ENCODE assay signal across 8 mouse cellular contexts in genomic region chr7:71023253-71023945, GRCm38 (mm10).
DNase-seq lines count a peak whose midpoint lies in the region; ATAC-seq and TF ChIP-seq lines count a peak whose summit lies in the region.

No protein-coding gene starts in this region.

- no peaks in the 10 kb centered on the region for H3K27me3 ChIP-seq in lung, embryonic 14.5 days (ENCODE audit: insufficient read depth, low read length)
- H3K27me3 ChIP-seq in forebrain, embryonic 15.5 days = no peaks in the 10 kb centered on the region
- peaks cover 25% of the 10 kb centered on the region for H3K27me3 ChIP-seq in limb, embryonic 12.5 days

- peak; percentile 49 for DNase-seq in lung, embryonic 14.5 days
- DNase-seq in lung, postnatal 4 days = no peak
- DNase-seq in retina, embryonic 14.5 days (ENCODE audit: low spot score) = peak; percentile 33
- DNase-seq in ovary, postnatal 14 days (ENCODE audit: low spot score) = no peak
- no peak for DNase-seq in spleen, adult 18-20 months
- no peak for DNase-seq in ovary, adult 18-20 months (ENCODE audit: low spot score)

- no peaks in the 10 kb centered on the region for H3K36me3 ChIP-seq in lung, embryonic 14.5 days (ENCODE audit: insufficient read depth)
- no peaks in the 10 kb centered on the region for H3K36me3 ChIP-seq in forebrain, embryonic 15.5 days
- no peaks in the 10 kb centered on the region for H3K36me3 ChIP-seq in limb, embryonic 12.5 days

- peak overlapping the region; percentile 28 for H3K4me3 ChIP-seq in lung, embryonic 14.5 days (ENCODE audit: low read depth, low read length)
- peak overlapping the region; percentile 36 for H3K4me3 ChIP-seq in forebrain, embryonic 15.5 days
- peak overlapping the region; percentile 27 for H3K4me3 ChIP-seq in limb, embryonic 12.5 days (replicated peaks)

- TF ChIP-seq CTCF in lung, embryonic 14.5 days (IDR thresholded peaks at IDR 0.05; ENCODE audit: low read depth) = no peak

- no peaks in the 10 kb centered on the region; the same call in 1 of the 2 replicates for H3K9me3 ChIP-seq in lung, embryonic 14.5 days (ENCODE audit: low read depth, low read length)
- no peaks in the 10 kb centered on the region for H3K9me3 ChIP-seq in forebrain, embryonic 15.5 days
- H3K9me3 ChIP-seq in limb, embryonic 12.5 days = peaks cover 5% of the 10 kb centered on the region; the same call in 1 of the 2 replicates

- 0 out of 2 replicates have a peak overlapping the region, but pooled peaks have one; percentile 42 for H3K27ac ChIP-seq in lung, embryonic 14.5 days (ENCODE audit: low read depth)
- no peak overlapping the region for H3K27ac ChIP-seq in forebrain, embryonic 15.5 days (replicated peaks)
- H3K27ac ChIP-seq in limb, embryonic 12.5 days = no peak overlapping the region

- peak overlapping the region; percentile 64 for H3K4me2 ChIP-seq in lung, embryonic 14.5 days
- H3K4me2 ChIP-seq in forebrain, embryonic 15.5 days (replicated peaks) = peak overlapping the region; percentile 49
- peak overlapping the region; percentile 63 for H3K4me2 ChIP-seq in limb, embryonic 12.5 days

- peak; percentile 54 for ATAC-seq in lung, embryonic 14.5 days (ENCODE audit: insufficient read depth)
- ATAC-seq in forebrain, embryonic 15.5 days (replicated peaks) = peak; percentile 51
- ATAC-seq in limb, embryonic 12.5 days (ENCODE audit: insufficient number of reproducible peaks, insufficient read depth, low FRiP score, low TSS enrichment, low read depth) = no peak

- H3K9ac ChIP-seq in lung, embryonic 14.5 days = peak overlapping the region; percentile 40
- peak overlapping the region; percentile 49 for H3K9ac ChIP-seq in forebrain, embryonic 15.5 days (replicated peaks)
- peak overlapping the region; percentile 31 for H3K9ac ChIP-seq in limb, embryonic 12.5 days (replicated peaks)

- 4% methylated on average over 16 of the region's 16 CpGs for WGBS in lung, embryonic 14.5 days
- 9% methylated on average over 16 of the region's 16 CpGs for WGBS in forebrain, embryonic 15.5 days
- 7% methylated on average over 16 of the region's 16 CpGs for WGBS in limb, embryonic 12.5 days

- peaks cover 7% of the 10 kb centered on the region for H3K4me1 ChIP-seq in lung, embryonic 14.5 days (ENCODE audit: insufficient read depth)
- H3K4me1 ChIP-seq in forebrain, embryonic 15.5 days = peaks cover 11% of the 10 kb centered on the region; the same call in 1 of the 2 replicates
- H3K4me1 ChIP-seq in limb, embryonic 12.5 days (replicated peaks) = peaks cover 16% of the 10 kb centered on the region

Comparison
In these comparisons a context has a peak if more than half of its experiments do, and no peak if none do; other contexts are left out.
1. DNase-seq: peak in lung, embryonic 14.5 days (single experiment) and retina, embryonic 14.5 days (single experiment); none in lung, postnatal 4 days (0 of 2), ovary, postnatal 14 days (single experiment), spleen, adult 18-20 months (0 of 2) and ovary, adult 18-20 months (single experiment).
2. Peak in every context shown above with its lines, with median percentiles within 50 percentile points of each other: H3K4me2 ChIP-seq, H3K4me3 ChIP-seq and H3K9ac ChIP-seq.